Mouse (Mus musculus) testis, adult 2 months (tissue): Measurements from ENCODE around the gene Rasgrp3. TPM values are rescaled to one million over a fixed set of nuclear protein-coding genes. Genes with fewer than 3 reads are reported as not detected.

Source experiments
- H3K27ac ChIP-seq: fragments of 200-500 bp; 2 replicates; pipeline ENCODE4 v1.5.1; 2012; ENCODE audit warnings: low read depth, low read length; ENCODE audit not compliant: control insufficient read depth, insufficient read depth
- H3K27me3 ChIP-seq: fragments of 200-500 bp; 2 replicates; pipeline ENCODE4 v1.6.1; 2012; ENCODE audit warnings: mild to moderate bottlenecking, low read length, moderate library complexity; ENCODE audit not compliant: control insufficient read depth, insufficient read depth
- H3K36me3 ChIP-seq: fragments of 200-500 bp; 2 replicates; pipeline ENCODE4 v1.6.1; 2012; ENCODE audit warnings: mild to moderate bottlenecking, low read length; ENCODE audit not compliant: control insufficient read depth, insufficient read depth
- H3K4me1 ChIP-seq: fragments of 200-500 bp; 2 replicates; pipeline ENCODE4 v1.6.1; 2012; ENCODE audit warnings: low read length; ENCODE audit not compliant: control insufficient read depth, insufficient read depth
- H3K4me3 ChIP-seq: fragments of 200-500 bp; 2 replicates; pipeline ENCODE4 v1.5.1; 2012; ENCODE audit warnings: low read depth, mild to moderate bottlenecking, low read length, moderate library complexity, mixed read lengths; ENCODE audit not compliant: control insufficient read depth
- CTCF ChIP-seq: fragments of 200-500 bp; IDR thresholded peaks from 2 replicates; pipeline ENCODE4 v1.5.1; 2012; ENCODE audit warnings: low read depth, mild to moderate bottlenecking, inconsistent platforms, low read length, moderate library complexity; ENCODE audit not compliant: control insufficient read depth, insufficient read depth, insufficient replicate concordance
- POLR2A ChIP-seq: fragments of 200-500 bp; IDR thresholded peaks from 2 replicates; pipeline ENCODE4 v1.6.1; 2012; ENCODE audit warnings: low read depth, mild to moderate bottlenecking, inconsistent platforms, low read length, moderate library complexity; ENCODE audit not compliant: control insufficient read depth
- polyA plus RNA-seq: library from polyadenylated mRNA; depleted of rRNA; stranded (reverse); fragments of >200 nt; gene quantifications from 2 replicates; pipeline ENCODE4 v1.2.3, GENCODE M21; 2012

Rasgrp3 gene
- polyA plus RNA-seq, 1 experiment, result 0.23 TPM

GRCm38 (mm10) chr17:75434871-75435270 is 825 bp upstream of the Rasgrp3 start:
- peaks cover 7% of the 10 kb centered on the region; the same call in 1 of the 2 replicates for H3K4me1 ChIP-seq
- TF ChIP-seq POLR2A, result no peak
- no peak for TF ChIP-seq CTCF

GRCm38 (mm10) chr17:75436095-75436494 is 399 bp downstream of the Rasgrp3 start:
- Histone ChIP-seq H3K27me3 (no peaks in the 10 kb centered on the region), H3K4me3 (no peak overlapping the region), H3K4me1 (peaks cover 7% of the 10 kb centered on the region; the same call in 1 of the 2 replicates), H3K36me3 (no peaks in the 10 kb centered on the region), H3K27ac (no peak overlapping the region)
- TF ChIP-seq CTCF (no peak), POLR2A (no peak)

More at GRCm38 (mm10) chr17:75434871-75435270, 825 bp upstream of the Rasgrp3 start:
- H3K36me3 ChIP-seq, result no peaks in the 10 kb centered on the region
- H3K27ac ChIP-seq, result no peak overlapping the region
- no peaks in the 10 kb centered on the region for H3K27me3 ChIP-seq
- H3K4me3 ChIP-seq, result no peak overlapping the region

GRCm38 (mm10) chr17:75436819-75437218 is 1.1 kb downstream of the Rasgrp3 start:
- no peaks in the 10 kb centered on the region for H3K36me3 ChIP-seq
- no peaks in the 10 kb centered on the region for H3K27me3 ChIP-seq
- TF ChIP-seq POLR2A (no peak), CTCF (no peak)
- no peak overlapping the region for H3K4me3 ChIP-seq
- H3K27ac ChIP-seq, result no peak overlapping the region
- peaks cover 7% of the 10 kb centered on the region; the same call in 1 of the 2 replicates for H3K4me1 ChIP-seq

GRCm38 (mm10) chr17:75437239-75437750 is 1.6 kb downstream of the Rasgrp3 start:
- H3K36me3 ChIP-seq, result no peaks in the 10 kb centered on the region
- H3K27me3 ChIP-seq, result no peaks in the 10 kb centered on the region
- TF ChIP-seq POLR2A (no peak), CTCF (no peak)
- H3K4me3 ChIP-seq, result no peak overlapping the region
- no peak overlapping the region for H3K27ac ChIP-seq
- peaks cover 7% of the 10 kb centered on the region; the same call in 1 of the 2 replicates for H3K4me1 ChIP-seq

- H3K4me3 ChIP-seq, result no peak overlapping the region
- no peak for TF ChIP-seq POLR2A
- no peak for TF ChIP-seq CTCF
- no peaks in the 10 kb centered on the region for H3K36me3 ChIP-seq
- no peak overlapping the region for H3K27ac ChIP-seq
- H3K27me3 ChIP-seq, result no peaks in the 10 kb centered on the region
- peaks cover 7% of the 10 kb centered on the region; the same call in 1 of the 2 replicates for H3K4me1 ChIP-seq
These were observed 2.5 kb downstream of the Rasgrp3 start for GRCm38 (mm10) chr17:75438162-75438561.

- peaks cover 7% of the 10 kb centered on the region; the same call in 1 of the 2 replicates for H3K4me1 ChIP-seq
These were observed 3.4 kb downstream of the Rasgrp3 start for GRCm38 (mm10) chr17:75439062-75439461.

GRCm38 (mm10) chr17:75440619-75441018 is 4.9 kb downstream of the Rasgrp3 start:
- Histone ChIP-seq H3K27me3 (no peaks in the 10 kb centered on the region), H3K4me3 (no peak overlapping the region), H3K27ac (no peak overlapping the region), H3K4me1 (peaks cover 7% of the 10 kb centered on the region; the same call in 1 of the 2 replicates), H3K36me3 (no peaks in the 10 kb centered on the region)
- TF ChIP-seq POLR2A (no peak), CTCF (no peak)

More at GRCm38 (mm10) chr17:75439062-75439461, 3.4 kb downstream of the Rasgrp3 start:
- Histone ChIP-seq H3K27ac (no peak overlapping the region), H3K36me3 (no peaks in the 10 kb centered on the region), H3K27me3 (no peaks in the 10 kb centered on the region), H3K4me3 (peak overlapping the region; percentile 34)
- TF ChIP-seq POLR2A (no peak), CTCF (no peak)

- Histone ChIP-seq H3K27ac (no peak overlapping the region), H3K4me1 (peaks cover 7% of the 10 kb centered on the region; the same call in 1 of the 2 replicates)
These were observed 5.6 kb downstream of the Rasgrp3 start for GRCm38 (mm10) chr17:75441260-75441830.

More at GRCm38 (mm10) chr17:75441260-75441830, 5.6 kb downstream of the Rasgrp3 start:
- no peak for TF ChIP-seq POLR2A
- TF ChIP-seq CTCF, result no peak
- no peaks in the 10 kb centered on the region for H3K27me3 ChIP-seq
- H3K4me3 ChIP-seq, result no peak overlapping the region
- no peaks in the 10 kb centered on the region for H3K36me3 ChIP-seq
